Mouse (Mus musculus): Measurements from ENCODE around the gene Crocc2. TPM values are rescaled to one million over a fixed set of nuclear protein-coding genes. Genes with fewer than 3 reads are reported as not detected.
A peak's percentile ranks its signal among the peaks of the same experiment; 100 is the strongest.

Crocc2 gene
- polyA plus RNA-seq, 1 experiment from 2014 or later = 0.35 TPM

DNA sequence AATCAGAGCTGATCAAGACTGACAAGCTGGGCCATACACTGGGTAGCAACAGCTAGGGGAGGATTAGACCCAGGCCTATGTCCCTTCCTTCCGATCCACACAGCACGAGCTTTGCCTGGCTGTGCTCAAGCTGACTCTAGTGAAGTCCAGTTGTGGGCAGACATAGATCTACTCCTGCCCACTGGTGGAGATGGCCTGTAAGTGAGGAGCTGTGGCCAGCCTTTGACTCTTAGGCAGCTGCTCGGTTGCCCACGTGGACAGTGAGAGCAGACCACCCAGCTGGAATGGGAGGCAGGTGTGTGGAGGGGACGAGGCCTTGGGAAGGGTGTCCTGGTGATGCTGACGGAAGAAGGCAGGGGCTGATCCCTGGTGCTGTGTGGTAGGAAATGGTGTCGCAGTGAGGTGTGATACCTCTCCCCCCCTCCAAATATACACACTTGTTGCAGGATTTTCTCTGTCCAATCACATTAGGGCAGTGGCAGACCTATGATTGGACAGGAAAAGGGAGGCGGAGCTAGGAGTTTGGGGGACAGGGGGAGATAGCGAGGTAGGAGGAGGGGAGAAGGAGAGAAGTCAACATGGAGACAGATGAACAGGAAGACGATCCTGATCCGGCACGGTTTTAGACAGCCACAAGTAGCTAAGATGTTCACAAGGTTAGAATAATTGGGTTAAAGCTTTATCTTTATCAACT, 37.9 kb downstream of the Crocc2 start:
- no peak overlapping the region for H3K4me2 ChIP-seq
- H3K4me3 ChIP-seq = no peak overlapping the region
- no peak for ATAC-seq (ENCODE audit: low FRiP score, low read depth)
- no peak overlapping the region for H3K9ac ChIP-seq
- no peak overlapping the region for H3K27ac ChIP-seq (replicated peaks)
- H3K9me3 ChIP-seq = no peaks in the 10 kb centered on the region
- H3K36me3 ChIP-seq = no peaks in the 10 kb centered on the region
- no peaks in the 10 kb centered on the region for H3K27me3 ChIP-seq
- WGBS = 70% methylated on average over 12 of the region's 12 CpGs
- H3K4me1 ChIP-seq (replicated peaks) = peaks cover 15% of the 10 kb centered on the region

DNA sequence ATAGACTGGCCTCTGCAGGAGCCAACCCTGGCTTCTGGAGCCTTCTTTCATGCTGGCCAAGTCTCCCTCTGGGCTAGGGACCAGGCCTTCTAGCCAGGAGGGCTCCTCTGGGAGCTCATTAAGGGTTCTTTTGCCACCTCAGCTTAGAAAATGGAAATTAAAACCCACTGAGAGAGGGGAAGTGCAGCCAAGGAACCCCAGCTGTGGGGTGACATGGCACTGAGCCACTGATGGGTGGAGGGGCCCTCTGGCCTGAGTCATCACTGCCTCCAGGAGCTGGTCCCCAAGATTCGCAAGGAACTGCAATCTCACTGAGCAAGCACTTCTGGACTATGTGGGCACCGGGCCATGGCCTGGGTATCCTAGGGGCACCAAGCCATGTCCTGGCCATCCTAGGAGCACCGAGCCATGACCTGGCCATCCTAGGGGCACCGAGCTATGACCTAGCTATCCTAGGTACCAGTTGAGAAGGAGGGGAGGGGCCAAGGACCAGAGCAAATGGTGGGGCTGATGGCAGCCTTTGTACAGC, 39.1 kb downstream of the Crocc2 start:
- Histone ChIP-seq H3K27me3 (no peaks in the 10 kb centered on the region), H3K4me2 (no peak overlapping the region), H3K36me3 (no peaks in the 10 kb centered on the region), H3K27ac (replicated peaks) (no peak overlapping the region), H3K9me3 (no peaks in the 10 kb centered on the region), H3K4me1 (replicated peaks) (peaks cover 23% of the 10 kb centered on the region), H3K9ac (no peak overlapping the region), H3K4me3 (no peak overlapping the region)
- 90% methylated on average over 4 of the region's 4 CpGs for WGBS
- ATAC-seq (ENCODE audit: low FRiP score, low read depth) = no peak

DNA sequence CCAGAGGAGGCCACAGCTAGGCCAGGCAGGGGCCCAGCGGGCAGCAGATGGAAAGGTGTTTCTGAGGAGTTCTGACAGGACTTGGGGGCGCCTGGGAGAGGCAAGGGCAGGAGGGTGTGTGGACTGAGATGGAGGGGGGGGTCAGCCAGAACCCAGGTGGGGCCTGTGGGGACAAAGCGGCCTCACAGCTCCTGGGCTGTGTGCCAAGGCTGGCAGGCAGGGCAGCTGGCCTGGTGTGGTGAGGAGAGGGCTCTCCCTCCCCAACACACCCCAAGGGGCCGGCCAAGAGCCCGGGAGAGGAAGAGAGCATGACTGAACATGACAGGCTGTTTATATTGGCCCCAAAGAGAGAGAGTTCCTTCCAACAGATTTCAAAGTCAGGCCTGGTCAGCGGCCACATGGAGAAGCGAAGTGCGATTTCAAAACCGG, 41.7 kb downstream of the Crocc2 start:
- Histone ChIP-seq H3K27me3 (no peaks in the 10 kb centered on the region), H3K4me1 (replicated peaks) (peaks cover 23% of the 10 kb centered on the region), H3K36me3 (no peaks in the 10 kb centered on the region), H3K4me2 (no peak overlapping the region), H3K4me3 (no peak overlapping the region), H3K9me3 (no peaks in the 10 kb centered on the region), H3K9ac (no peak overlapping the region), H3K27ac (replicated peaks) (peak overlapping the region; percentile 60)
- ATAC-seq (ENCODE audit: low FRiP score, low read depth) = peak; percentile 87
- WGBS = 30% methylated on average over 9 of the region's 9 CpGs

DNA sequence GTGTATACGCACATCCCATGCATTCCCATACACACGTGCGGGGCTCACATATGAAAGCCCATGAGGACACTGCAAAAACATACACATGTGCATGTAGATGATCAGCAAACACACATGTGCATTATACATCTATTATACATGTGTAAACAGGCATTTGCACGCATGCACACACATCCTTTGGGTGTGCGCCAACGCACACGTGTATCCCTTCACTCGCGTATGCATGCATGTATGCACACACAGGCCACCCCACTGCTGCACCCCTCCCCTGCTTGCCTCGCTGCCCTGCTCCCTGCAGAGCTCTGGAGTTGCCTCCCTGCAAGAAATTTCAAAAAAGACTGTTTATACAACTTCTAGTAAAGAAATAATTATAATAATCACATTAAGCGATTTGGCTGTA, 42.5 kb downstream of the Crocc2 start:
- H3K9ac ChIP-seq = no peak overlapping the region
- peak overlapping the region; percentile 49; the same call in 1 of the 2 replicates for H3K27ac ChIP-seq (replicated peaks)
- H3K4me3 ChIP-seq = no peak overlapping the region
- ATAC-seq (ENCODE audit: low FRiP score, low read depth) = no peak
- H3K4me1 ChIP-seq (replicated peaks) = peaks cover 23% of the 10 kb centered on the region
- WGBS = 76% methylated on average over 11 of the region's 11 CpGs
- no peaks in the 10 kb centered on the region for H3K9me3 ChIP-seq
- H3K4me2 ChIP-seq = no peak overlapping the region
- no peaks in the 10 kb centered on the region for H3K36me3 ChIP-seq
- no peaks in the 10 kb centered on the region for H3K27me3 ChIP-seq

DNA sequence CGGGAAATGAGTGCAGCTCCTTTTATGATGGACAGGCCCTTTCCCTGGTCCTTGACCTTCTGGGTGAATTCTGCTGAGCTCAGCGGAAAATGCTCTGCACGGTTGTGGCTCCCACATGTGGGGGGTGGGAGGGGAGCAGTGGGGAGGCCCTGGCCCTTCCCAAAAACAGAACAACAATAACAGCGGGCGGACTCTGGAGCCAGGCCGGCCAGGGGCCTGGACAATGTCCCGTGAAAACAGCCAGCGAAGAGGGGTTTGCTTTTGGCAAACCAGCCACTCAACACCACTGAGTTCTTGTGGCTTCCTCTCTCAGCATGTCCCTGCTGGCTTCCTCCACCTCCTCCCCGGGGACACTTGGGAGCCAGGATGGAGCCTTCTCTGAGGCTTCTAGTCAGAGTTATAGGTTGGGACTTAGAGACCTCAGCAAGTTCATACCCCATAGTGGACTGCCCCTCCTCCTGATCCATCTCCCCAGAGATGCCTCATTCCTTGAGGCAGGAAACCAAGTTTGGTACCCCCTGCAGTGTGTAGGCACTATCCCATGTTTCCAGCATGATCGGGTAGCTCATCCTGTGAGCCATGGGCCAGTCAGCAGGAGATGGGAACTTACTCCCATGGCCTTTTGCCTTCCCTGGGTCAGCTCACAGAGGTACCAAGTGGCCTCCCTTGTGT, 43.2 kb downstream of the Crocc2 start:
- no peak for ATAC-seq (ENCODE audit: low FRiP score, low read depth)
- Histone ChIP-seq H3K36me3 (no peaks in the 10 kb centered on the region), H3K9ac (no peak overlapping the region), H3K4me2 (no peak overlapping the region), H3K27me3 (no peaks in the 10 kb centered on the region), H3K27ac (replicated peaks) (no peak overlapping the region; the same call in 1 of the 2 replicates), H3K4me1 (replicated peaks) (peaks cover 24% of the 10 kb centered on the region), H3K9me3 (no peaks in the 10 kb centered on the region), H3K4me3 (no peak overlapping the region)
- WGBS = 46% methylated on average over 10 of the region's 10 CpGs

DNA sequence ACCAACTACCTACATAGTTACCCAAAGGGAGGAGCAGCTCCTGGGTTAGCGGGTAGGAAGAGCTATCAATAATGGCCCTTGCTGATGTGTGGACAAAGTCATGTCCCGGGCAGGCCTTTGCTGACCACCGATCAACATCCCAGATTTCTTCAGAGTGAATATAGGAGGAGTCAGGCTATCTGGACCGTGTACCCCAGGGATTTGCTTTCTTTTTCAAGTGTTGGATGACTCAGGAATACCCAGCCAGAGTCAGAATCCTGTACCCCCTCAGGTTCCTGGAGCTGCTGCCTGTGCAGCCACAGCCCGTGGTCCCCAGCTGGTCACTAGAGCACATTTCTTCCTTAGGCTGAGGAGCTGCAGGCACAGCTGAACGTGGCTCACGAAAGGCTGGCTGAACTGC, 43.9 kb downstream of the Crocc2 start:
- Histone ChIP-seq H3K4me3 (no peak overlapping the region), H3K9me3 (no peaks in the 10 kb centered on the region), H3K36me3 (no peaks in the 10 kb centered on the region), H3K27me3 (no peaks in the 10 kb centered on the region), H3K4me2 (no peak overlapping the region), H3K4me1 (replicated peaks) (peaks cover 30% of the 10 kb centered on the region), H3K9ac (no peak overlapping the region), H3K27ac (replicated peaks) (no peak overlapping the region)
- WGBS = 81% methylated on average over 7 of the region's 7 CpGs
- ATAC-seq (ENCODE audit: low FRiP score, low read depth) = no peak

DNA sequence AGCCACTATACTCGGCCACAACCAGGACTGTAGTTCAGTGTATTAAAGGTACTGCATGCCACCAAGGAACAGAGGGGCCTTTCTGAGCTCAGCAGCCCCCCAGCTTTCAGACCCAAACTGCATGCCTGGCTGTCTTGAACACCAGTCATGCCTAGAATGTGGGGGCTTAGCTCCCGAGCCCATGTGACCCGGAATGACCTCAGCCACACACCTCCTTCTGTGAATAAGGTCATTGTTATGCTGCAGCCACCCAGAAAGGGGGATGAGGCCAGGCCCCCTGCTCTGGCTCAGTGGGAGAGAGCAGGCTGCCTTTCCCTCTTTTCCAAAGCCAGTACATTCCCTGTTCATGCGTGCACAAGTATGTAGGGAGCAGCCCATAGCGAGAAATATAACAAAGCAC, 46.1 kb downstream of the Crocc2 start:
- WGBS = 27% methylated on average over 5 of the region's 5 CpGs
- Histone ChIP-seq H3K4me1 (replicated peaks) (peaks cover 34% of the 10 kb centered on the region), H3K27me3 (no peaks in the 10 kb centered on the region), H3K9ac (no peak overlapping the region), H3K4me3 (no peak overlapping the region), H3K36me3 (no peaks in the 10 kb centered on the region), H3K4me2 (no peak overlapping the region), H3K9me3 (no peaks in the 10 kb centered on the region), H3K27ac (replicated peaks) (no peak overlapping the region)
- ATAC-seq (ENCODE audit: low FRiP score, low read depth) = no peak

DNA sequence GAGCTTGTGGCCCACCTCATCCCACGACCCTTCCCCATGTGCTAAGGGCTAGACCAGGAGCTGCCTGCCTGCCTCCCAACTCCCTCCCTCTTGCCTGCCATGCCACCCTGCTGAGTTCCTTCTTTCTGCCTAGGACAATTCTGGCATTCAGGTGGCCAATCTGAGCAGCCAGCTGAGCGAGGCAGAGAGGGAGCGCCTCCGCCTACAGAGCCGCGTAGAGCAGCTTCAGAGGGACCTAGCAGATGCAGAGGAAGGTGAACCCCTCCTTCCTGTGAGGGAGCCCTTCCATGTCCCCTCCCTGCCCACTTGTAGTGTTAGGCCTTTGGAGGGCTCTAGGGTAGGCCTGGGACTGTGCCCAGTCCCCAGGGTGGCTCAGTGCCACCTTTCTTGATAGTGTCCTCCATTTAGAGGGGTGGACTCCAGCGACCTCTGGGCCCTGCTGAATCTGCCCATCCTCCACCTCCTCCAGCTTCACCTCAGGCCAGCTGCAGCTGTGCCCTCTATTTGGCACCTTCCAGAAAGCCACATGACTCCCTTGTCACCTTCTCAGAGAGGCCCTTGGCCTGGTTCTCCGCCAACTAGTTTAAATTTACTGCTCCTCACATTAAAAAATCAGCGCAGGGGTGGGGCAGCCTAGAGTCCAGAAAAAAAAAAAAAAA, 48.4 kb downstream of the Crocc2 start:
- Histone ChIP-seq H3K9me3 (no peaks in the 10 kb centered on the region), H3K9ac (no peak overlapping the region), H3K36me3 (no peaks in the 10 kb centered on the region), H3K27me3 (no peaks in the 10 kb centered on the region), H3K4me1 (replicated peaks) (peaks cover 18% of the 10 kb centered on the region), H3K27ac (replicated peaks) (no peak overlapping the region), H3K4me3 (no peak overlapping the region), H3K4me2 (no peak overlapping the region)
- ATAC-seq (ENCODE audit: low FRiP score, low read depth) = no peak
- 61% methylated on average over 9 of the region's 9 CpGs for WGBS

DNA sequence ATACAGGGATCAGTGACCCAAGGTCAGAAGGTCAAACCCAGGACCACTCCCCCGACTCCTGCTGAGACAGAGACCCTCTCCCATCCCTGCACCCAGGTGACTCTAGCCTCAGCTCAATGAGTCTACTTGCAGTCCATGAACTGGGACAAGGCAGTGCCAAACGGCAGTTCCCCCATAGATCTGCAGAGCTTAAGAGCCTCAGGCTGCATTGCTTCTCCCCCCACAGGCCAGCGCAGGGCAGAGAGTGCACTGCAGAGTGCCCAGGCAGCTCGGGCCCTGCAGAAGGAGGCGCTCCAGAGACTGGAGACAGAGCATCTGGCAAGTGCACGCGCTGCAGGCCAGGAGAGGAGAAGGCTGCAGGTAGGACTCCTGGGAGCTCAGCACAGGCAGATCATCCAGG, 49.0 kb downstream of the Crocc2 start:
- H3K4me3 ChIP-seq = no peak overlapping the region
- no peak overlapping the region for H3K27ac ChIP-seq (replicated peaks)
- peaks cover 15% of the 10 kb centered on the region for H3K4me1 ChIP-seq (replicated peaks)
- H3K9me3 ChIP-seq = no peaks in the 10 kb centered on the region
- H3K27me3 ChIP-seq = no peaks in the 10 kb centered on the region
- no peak overlapping the region for H3K9ac ChIP-seq
- no peak overlapping the region for H3K4me2 ChIP-seq
- ATAC-seq (ENCODE audit: low FRiP score, low read depth) = no peak
- 58% methylated on average over 7 of the region's 7 CpGs for WGBS
- no peaks in the 10 kb centered on the region for H3K36me3 ChIP-seq

DNA sequence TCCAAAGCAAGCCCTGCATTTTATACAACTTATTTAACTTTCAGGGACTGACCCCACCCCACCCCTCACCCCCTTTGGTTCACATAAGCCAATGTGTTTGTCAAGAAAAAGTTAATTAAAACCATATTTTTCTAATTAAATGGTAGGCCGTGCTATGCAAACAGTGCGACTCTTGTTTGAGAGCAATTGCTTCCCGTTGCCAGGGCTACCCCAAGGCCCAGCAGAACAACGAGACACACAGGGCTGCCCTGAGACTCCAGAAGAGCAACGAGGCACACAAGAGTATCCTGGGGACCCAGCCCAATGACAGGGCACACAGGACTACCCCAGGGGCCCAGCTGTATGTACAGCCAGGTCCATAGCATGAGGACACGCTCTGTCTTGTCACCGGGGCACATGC, 52.3 kb downstream of the Crocc2 start:
- 58% methylated on average over 7 of the region's 7 CpGs for WGBS
- peaks cover 28% of the 10 kb centered on the region for H3K4me1 ChIP-seq (replicated peaks)
- no peak overlapping the region for H3K9ac ChIP-seq
- H3K27ac ChIP-seq (replicated peaks) = no peak overlapping the region
- H3K27me3 ChIP-seq = no peaks in the 10 kb centered on the region
- H3K36me3 ChIP-seq = no peaks in the 10 kb centered on the region
- no peak overlapping the region for H3K4me3 ChIP-seq
- no peak overlapping the region for H3K4me2 ChIP-seq
- ATAC-seq (ENCODE audit: low FRiP score, low read depth) = peak; percentile 69
- H3K9me3 ChIP-seq = no peaks in the 10 kb centered on the region

DNA sequence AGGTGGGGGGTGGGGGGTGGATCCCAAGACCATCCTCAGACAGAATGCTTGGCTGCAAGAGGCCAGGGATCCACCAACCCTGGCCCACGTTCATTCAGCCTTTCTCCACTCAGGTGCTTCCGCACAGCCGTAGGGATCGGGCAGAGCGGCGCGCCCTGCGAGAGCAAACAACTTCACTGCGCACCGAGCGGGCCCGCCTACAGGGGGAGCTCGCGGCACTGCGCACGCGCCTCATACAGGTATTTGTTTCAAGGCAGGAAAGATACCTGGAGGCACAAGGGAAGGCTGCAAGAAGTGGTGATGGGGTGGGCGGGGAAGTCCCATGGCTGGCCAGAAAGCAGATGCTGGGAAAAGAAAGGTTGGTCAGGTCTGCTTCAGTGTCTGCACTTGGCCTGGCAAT, 55.4 kb downstream of the Crocc2 start:
- Histone ChIP-seq H3K4me3 (no peak overlapping the region), H3K4me1 (replicated peaks) (peaks cover 23% of the 10 kb centered on the region), H3K4me2 (no peak overlapping the region), H3K9ac (no peak overlapping the region), H3K36me3 (no peaks in the 10 kb centered on the region), H3K27me3 (no peaks in the 10 kb centered on the region), H3K9me3 (no peaks in the 10 kb centered on the region), H3K27ac (replicated peaks) (no peak overlapping the region)
- no peak for ATAC-seq (ENCODE audit: low FRiP score, low read depth)
- 9% methylated on average over 18 of the region's 18 CpGs for WGBS

DNA sequence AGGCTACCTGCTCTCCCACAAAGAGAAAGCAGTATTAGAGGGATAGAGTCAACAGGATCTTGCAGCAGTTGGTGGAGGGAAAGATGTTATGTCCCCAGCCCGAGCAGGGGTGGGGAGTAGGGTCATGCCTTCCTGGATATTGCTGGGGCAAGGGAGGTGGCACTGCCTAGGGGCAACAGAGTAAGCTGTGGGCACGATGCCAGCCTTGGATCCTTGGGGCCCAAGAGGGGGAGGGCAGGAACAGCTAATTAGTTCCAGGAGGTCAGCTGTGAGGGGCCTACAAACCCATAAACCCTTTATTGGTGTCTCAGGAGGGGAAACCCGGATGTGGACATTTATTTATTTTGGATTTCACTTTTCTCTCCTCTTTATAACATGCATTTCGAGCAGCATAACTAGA, 56.7 kb downstream of the Crocc2 start:
- no peak for ATAC-seq (ENCODE audit: low FRiP score, low read depth)
- WGBS = 56% methylated on average over 4 of the region's 4 CpGs
- H3K36me3 ChIP-seq = no peaks in the 10 kb centered on the region
- peaks cover 26% of the 10 kb centered on the region for H3K4me1 ChIP-seq (replicated peaks)
- H3K9ac ChIP-seq = no peak overlapping the region
- H3K27ac ChIP-seq (replicated peaks) = no peak overlapping the region
- H3K4me3 ChIP-seq = no peak overlapping the region
- H3K9me3 ChIP-seq = no peaks in the 10 kb centered on the region
- no peak overlapping the region for H3K4me2 ChIP-seq
- H3K27me3 ChIP-seq = no peaks in the 10 kb centered on the region
